8 mouse cellular contexts compared by ENCODE assay signal in genomic region chr6:128361901-128362300, GRCm38 (mm10). TPM values are rescaled to one million over a fixed set of nuclear protein-coding genes. Genes with fewer than 3 reads are reported as not detected.
DNase-seq lines count a peak whose midpoint lies in the region; ATAC-seq and TF ChIP-seq lines count a peak whose summit lies in the region.

No protein-coding gene starts in this region.

- peak overlapping the region; percentile 99 for H3K4me2 ChIP-seq in hindbrain, embryonic 13.5 days
- H3K4me2 ChIP-seq in midbrain, embryonic 12.5 days (replicated peaks): peak overlapping the region; percentile 91

- H3K4me3 ChIP-seq in kidney, adult 2 months (ENCODE audit: insufficient read depth, low read depth, low read length): peak overlapping the region; percentile 72
- H3K4me3 ChIP-seq in bone marrow, adult 2 months (replicated peaks; ENCODE audit: control insufficient read depth, low read depth, low read length): peak overlapping the region; percentile 94
- H3K4me3 ChIP-seq in hindbrain, embryonic 13.5 days: peak overlapping the region; percentile 67
- H3K4me3 ChIP-seq in midbrain, embryonic 12.5 days: peak overlapping the region; percentile 79

- H3K36me3 ChIP-seq in kidney, adult 2 months (ENCODE audit: control insufficient read depth, insufficient read depth, low read length): no peaks in the 10 kb centered on the region
- H3K36me3 ChIP-seq in hindbrain, embryonic 13.5 days: peaks cover 26% of the 10 kb centered on the region
- H3K36me3 ChIP-seq in midbrain, embryonic 12.5 days: peaks cover 32% of the 10 kb centered on the region

- peak overlapping the region; percentile 82 for H3K9ac ChIP-seq in hindbrain, embryonic 13.5 days
- peak overlapping the region; percentile 85 for H3K9ac ChIP-seq in midbrain, embryonic 12.5 days (replicated peaks)

- H3K4me1 ChIP-seq in kidney, adult 2 months (ENCODE audit: control insufficient read depth, insufficient read depth, low read length): no peaks in the 10 kb centered on the region; the same call in 1 of the 2 replicates
- no peaks in the 10 kb centered on the region; the same call in none of the 2 replicates for H3K4me1 ChIP-seq in bone marrow, adult 2 months (ENCODE audit: control insufficient read depth, insufficient read depth, low read length)
- H3K4me1 ChIP-seq in hindbrain, embryonic 13.5 days (replicated peaks): peaks cover 40% of the 10 kb centered on the region
- H3K4me1 ChIP-seq in midbrain, embryonic 12.5 days: peaks cover 41% of the 10 kb centered on the region

- no peaks in the 10 kb centered on the region for H3K9me3 ChIP-seq in hindbrain, embryonic 13.5 days
- H3K9me3 ChIP-seq in midbrain, embryonic 12.5 days: no peaks in the 10 kb centered on the region

- ATAC-seq in hindbrain, embryonic 13.5 days (ENCODE audit: low FRiP score): no peak
- ATAC-seq in midbrain, embryonic 12.5 days (ENCODE audit: low FRiP score, low read depth): no peak

- H3K27me3 ChIP-seq in kidney, adult 2 months (replicated peaks; ENCODE audit: control insufficient read depth, insufficient read depth, low read length): no peaks in the 10 kb centered on the region
- H3K27me3 ChIP-seq in hindbrain, embryonic 13.5 days: no peaks in the 10 kb centered on the region
- H3K27me3 ChIP-seq in midbrain, embryonic 12.5 days: no peaks in the 10 kb centered on the region

- WGBS in kidney, adult 2 months: 18% methylated on average over 9 of the region's 9 CpGs
- WGBS in bone marrow, adult 2 months: 15% methylated on average over 9 of the region's 9 CpGs
- WGBS in hindbrain, embryonic 13.5 days: 18% methylated on average over 9 of the region's 9 CpGs
- 15% methylated on average over 9 of the region's 9 CpGs for WGBS in midbrain, embryonic 12.5 days

- no peak for TF ChIP-seq POLR2A in kidney, adult 2 months (IDR thresholded peaks at IDR 0.05; ENCODE audit: low read depth, low read length)
- TF ChIP-seq POLR2A in bone marrow, adult 2 months (IDR thresholded peaks at IDR 0.05; ENCODE audit: borderline replicate concordance, control insufficient read depth, low read depth, low read length): no peak

- peak overlapping the region; percentile 41 for H3K27ac ChIP-seq in kidney, adult 2 months (ENCODE audit: insufficient read depth, low read depth, low read length)
- H3K27ac ChIP-seq in bone marrow, adult 2 months (ENCODE audit: control insufficient read depth, insufficient read depth, low read depth, low read length, poor library complexity): peak overlapping the region; percentile 97; the same call in 1 of the 2 replicates
- peak overlapping the region; percentile 86 for H3K27ac ChIP-seq in hindbrain, embryonic 13.5 days
- H3K27ac ChIP-seq in midbrain, embryonic 12.5 days (replicated peaks): peak overlapping the region; percentile 93

- no peak for DNase-seq in kidney, adult 2 months
- no peak for DNase-seq in kidney, postnatal 10 days
- DNase-seq in left cerebral cortex, adult 11 months (ENCODE audit: low spot score): no peak
- no peak for DNase-seq in natural killer cell, adult 2 months (ENCODE audit: low spot score in 2 of 2)
- DNase-seq in right cerebral cortex, postnatal 25 days: no peak

- no peak for TF ChIP-seq CTCF in kidney, adult 2 months (conservative IDR thresholded peaks at IDR 0.05; ENCODE audit: insufficient read depth, insufficient read length, low read depth, low read length)
- TF ChIP-seq CTCF in bone marrow, adult 2 months (IDR thresholded peaks at IDR 0.05; ENCODE audit: control insufficient read depth, insufficient read depth, low read length): no peak

RNA-seq across cellular contexts. Expression of gene Rhno1, which starts 0.8 kb away (rescaled TPM):
- 8.4 and 10.6 TPM in 2 replicates for polyA plus RNA-seq in kidney, adult 2 months (2012; rRNA removed)
- 54.9 and 94.2 TPM in 2 replicates for polyA plus RNA-seq in bone marrow, adult 2 months (2011; ENCODE audit: insufficient read depth, insufficient read length, low replicate concordance, missing spikeins)
- 115 and 117 TPM in 2 replicates for polyA plus RNA-seq in hindbrain, embryonic 13.5 days (2015; fragmentation: Nextera tagmentation; extraction: Ambion mirVana)
- polyA plus RNA-seq in midbrain, embryonic 12.5 days (2016; fragmentation: Nextera tagmentation; extraction: Ambion mirVana): 159 and 171 TPM in 2 replicates

RNA-seq across cellular contexts. Expression of gene Foxm1, which starts 0.9 kb away (rescaled TPM):
- 2.4 and 3.7 TPM in 2 replicates for polyA plus RNA-seq in kidney, adult 2 months (2012; rRNA removed)
- 23.6 and 45.3 TPM in 2 replicates for polyA plus RNA-seq in bone marrow, adult 2 months (2011; ENCODE audit: insufficient read depth, insufficient read length, low replicate concordance, missing spikeins)
- polyA plus RNA-seq in hindbrain, embryonic 13.5 days (2015; fragmentation: Nextera tagmentation; extraction: Ambion mirVana): 8.7 and 9.6 TPM in 2 replicates
- 61.0 and 67.7 TPM in 2 replicates for polyA plus RNA-seq in midbrain, embryonic 12.5 days (2016; fragmentation: Nextera tagmentation; extraction: Ambion mirVana)

RNA-seq across cellular contexts. Expression of gene Tulp3, which starts 6.2 kb away (rescaled TPM):
- polyA plus RNA-seq in kidney, adult 2 months (2012; rRNA removed): 33.6 and 36.3 TPM in 2 replicates
- polyA plus RNA-seq in bone marrow, adult 2 months (2011; ENCODE audit: insufficient read depth, insufficient read length, low replicate concordance, missing spikeins): 4.3 and 7.1 TPM in 2 replicates
- polyA plus RNA-seq in hindbrain, embryonic 13.5 days (2015; fragmentation: Nextera tagmentation; extraction: Ambion mirVana): 19.9 and 20.1 TPM in 2 replicates
- polyA plus RNA-seq in midbrain, embryonic 12.5 days (2016; fragmentation: Nextera tagmentation; extraction: Ambion mirVana): 19.0 and 19.7 TPM in 2 replicates

RNA-seq across cellular contexts. Expression of gene Tex52, which starts 13.4 kb away (rescaled TPM):
- not detected in 2 replicates for polyA plus RNA-seq in kidney, adult 2 months (2012; rRNA removed)
- polyA plus RNA-seq in bone marrow, adult 2 months (2011; ENCODE audit: insufficient read depth, insufficient read length, low replicate concordance, missing spikeins): not detected in 2 replicates
- 0.47 and 0.70 TPM in 2 replicates for polyA plus RNA-seq in hindbrain, embryonic 13.5 days (2015; fragmentation: Nextera tagmentation; extraction: Ambion mirVana)
- 0.55 and 0.71 TPM in 2 replicates for polyA plus RNA-seq in midbrain, embryonic 12.5 days (2016; fragmentation: Nextera tagmentation; extraction: Ambion mirVana)

RNA-seq across cellular contexts. Expression of gene Gm44596, which starts 13.4 kb away (rescaled TPM):
- not detected in 2 replicates for polyA plus RNA-seq in kidney, adult 2 months (2012; rRNA removed)
- not detected in 2 replicates for polyA plus RNA-seq in bone marrow, adult 2 months (2011; ENCODE audit: insufficient read depth, insufficient read length, low replicate concordance, missing spikeins)
- not detected in 2 replicates for polyA plus RNA-seq in hindbrain, embryonic 13.5 days (2015; fragmentation: Nextera tagmentation; extraction: Ambion mirVana)
- not detected in 2 replicates for polyA plus RNA-seq in midbrain, embryonic 12.5 days (2016; fragmentation: Nextera tagmentation; extraction: Ambion mirVana)

Comparison
In these comparisons a context has a peak if more than half of its experiments do, and no peak if none do; other contexts are left out.
1. H3K27ac ChIP-seq: peak in every context shown above with its lines; median percentile 97 in bone marrow, adult 2 months; 93 in midbrain, embryonic 12.5 days; 86 in hindbrain, embryonic 13.5 days; 41 in kidney, adult 2 months.